Mouse (Mus musculus) liver, embryonic 14.5 days (tissue): Measurements from ENCODE around the gene Mocs1. TPM values are rescaled to one million over a fixed set of nuclear protein-coding genes. Genes with fewer than 3 reads are reported as not detected.

Experiments used
- ATAC-seq: fragments of 200-750 bp; cut with Nextera tagmentation; 2 replicates; pipeline ENCODE4 v1.8.0; 2017; ENCODE audit warnings: moderate number of reproducible peaks, mild to moderate bottlenecking, moderate library complexity; ENCODE audit not compliant: insufficient read depth
- DNase-seq, 3 experiments: peaks; one replicate each; pipeline ENCODE4 v3.0.0-alpha.2; 2012 to 2013; ENCODE audit warnings: low read depth in 3 of 3, low spot score in 3 of 3
- H3K27ac ChIP-seq: fragments of 300-500 bp; sonication (generic); 2 replicates; pipeline ENCODE4 v1.5.1; 2014; ENCODE audit warnings: moderate library complexity, mild to moderate bottlenecking, control low read depth, inconsistent platforms
- H3K27me3 ChIP-seq: fragments of 300-500 bp; sonication (generic); 2 replicates; pipeline ENCODE4 v1.6.1; 2014; ENCODE audit warnings: mild to moderate bottlenecking, low read length, moderate library complexity; ENCODE audit not compliant: control insufficient read depth, insufficient read depth
- H3K36me3 ChIP-seq: fragments of 300-500 bp; sonication (generic); replicated peaks from 2 replicates; pipeline ENCODE4 v1.6.1; 2014; ENCODE audit warnings: low read depth; ENCODE audit not compliant: control insufficient read depth, insufficient read depth
- H3K4me1 ChIP-seq, 2 experiments: fragments of 200-500 bp in 1 of 2; fragments of 300-500 bp in 1 of 2; sonication (generic) in 1 of 2; replicated peaks; 2 replicates each; pipeline ENCODE4 v1.6.1; 2012 to 2014; ENCODE audit warnings: antibody characterized with exemption in 1 of 2, inconsistent platforms in 1 of 2, low read length in 1 of 2; ENCODE audit not compliant: control insufficient read depth in 2 of 2, insufficient read depth in 2 of 2
- H3K4me2 ChIP-seq: fragments of 300-500 bp; sonication (generic); 2 replicates; pipeline ENCODE4 v1.6.1; 2014; ENCODE audit warnings: low read depth, mild to moderate bottlenecking, control low read depth, moderate library complexity
- H3K4me3 ChIP-seq, 2 experiments: fragments of 200-500 bp in 1 of 2; fragments of 300-500 bp in 1 of 2; sonication (generic) in 1 of 2; 2 replicates each; pipeline ENCODE4 v1.5.1; 2012 to 2014; ENCODE audit warnings: low read depth in 2 of 2, low read length in 2 of 2, mild to moderate bottlenecking in 2 of 2, control low read depth in 1 of 2, inconsistent platforms in 1 of 2, moderate library complexity in 1 of 2; ENCODE audit not compliant: insufficient read depth in 1 of 2
- H3K9ac ChIP-seq: fragments of 300-500 bp; sonication (generic); replicated peaks from 2 replicates; pipeline ENCODE4 v1.6.1; 2014; ENCODE audit warnings: mild to moderate bottlenecking, control low read depth, moderate library complexity
- H3K9me3 ChIP-seq: fragments of 300-500 bp; sonication (generic); 2 replicates; pipeline ENCODE4 v1.6.1; 2016; ENCODE audit warnings: low read length, mixed read lengths; ENCODE audit not compliant: control insufficient read depth
- CTCF ChIP-seq: IDR thresholded peaks from 2 replicates; pipeline ENCODE4 v1.5.1; 2016; ENCODE audit warnings: antibody characterized with exemption, low read depth, control low read depth
- EP300 ChIP-seq: IDR thresholded peaks from 2 replicates; pipeline ENCODE4 v1.6.1; 2016; ENCODE audit warnings: antibody characterized with exemption, low read depth
- WGBS: fragments of 180-500 bp; shearing (Covaris S2); extraction: QIAGEN DNeasy Blood & Tissue Kit; methylation state at CpG from one replicate; pipeline ENCODE4 v1.1.7; 2014; ENCODE audit not compliant: insufficient replicate concordance; 5-methylcytosine and 5-hydroxymethylcytosine counted together
- polyA plus RNA-seq, 2 experiments: library from polyadenylated mRNA; depleted of rRNA in 1 of 2; stranded (reverse) in 1 of 2; unstranded in 1 of 2; fragments of >200 nt; fragmentation: Nextera tagmentation in 1 of 2; extraction: Ambion mirVana in 1 of 2; gene quantifications; 2 replicates each; pipeline versions ENCODE4 v1.2.1 to v1.2.3; 2012 to 2014

The Mocs1 gene
- polyA plus RNA-seq, 2 experiments = 8.0 to 16.2 TPM

DNA sequence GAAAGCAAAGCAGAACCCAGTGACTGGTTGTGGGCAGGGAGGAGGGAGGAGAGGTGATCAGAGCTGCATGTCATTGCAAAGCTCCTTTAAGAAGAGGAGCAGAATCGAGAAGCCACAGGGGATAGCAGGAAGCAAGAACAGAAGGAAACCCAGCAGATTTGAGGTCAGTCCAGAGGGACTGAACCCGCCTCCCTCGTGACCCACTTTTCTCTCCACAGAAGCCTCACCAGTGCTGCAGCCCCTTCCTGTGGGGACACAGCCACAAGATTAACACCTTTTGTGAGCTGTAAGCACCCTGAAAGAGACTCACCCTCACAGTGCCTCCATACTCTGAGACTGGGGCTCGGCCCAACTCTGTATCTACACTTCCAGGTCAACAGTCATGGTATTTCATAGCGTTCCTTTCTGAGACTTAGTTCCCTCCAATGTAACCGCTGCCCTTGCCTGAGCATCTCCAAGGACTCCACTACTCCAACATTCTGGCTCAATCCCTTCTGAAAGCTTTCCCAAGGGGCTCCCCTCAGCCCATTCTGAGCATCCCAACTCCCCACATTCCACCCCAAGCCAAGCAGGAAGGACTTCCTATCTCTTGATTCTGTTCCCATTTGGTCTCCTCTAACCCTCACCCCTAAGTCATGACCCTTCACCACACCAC lies 75.2 kb downstream of the Mocs1 start:
- no peaks in the 10 kb centered on the region for H3K36me3 ChIP-seq
- H3K4me1 ChIP-seq = no peaks in the 10 kb centered on the region
- no peak for TF ChIP-seq EP300
- TF ChIP-seq CTCF = no peak
- 31% methylated on average over 6 of the region's 6 CpGs for WGBS
- H3K9me3 ChIP-seq = no peaks in the 10 kb centered on the region
- DNase-seq (no peak), ATAC-seq (no peak)
- no peak overlapping the region for H3K4me3 ChIP-seq
- H3K9ac ChIP-seq = no peak overlapping the region
- no peak overlapping the region for H3K27ac ChIP-seq
- no peaks in the 10 kb centered on the region for H3K27me3 ChIP-seq
- H3K4me2 ChIP-seq = no peak overlapping the region

Other genes with a start within 250 kb of the Mocs1 start
- gene Daam2, start 136.0 kb downstream of the Mocs1 start, polyA plus RNA-seq (2012; rRNA removed) = 0.31 and 0.39 TPM in 2 replicates
- 0.14 and 0.19 TPM in 2 replicates for gene Daam2, start 136.0 kb downstream of the Mocs1 start, polyA plus RNA-seq (2014; fragmentation: Nextera tagmentation; extraction: Ambion mirVana)
- gene Kif6, start 186.8 kb downstream of the Mocs1 start, polyA plus RNA-seq (2012; rRNA removed) = 0.06 and 0.11 TPM in 2 replicates
- gene Kif6, start 186.8 kb downstream of the Mocs1 start, polyA plus RNA-seq (2014; fragmentation: Nextera tagmentation; extraction: Ambion mirVana) = 0.09 TPM in 1 of 2 replicates, not detected in the other